Mouse (Mus musculus) neural tube, embryonic 14.5 days (tissue): ENCODE measurements around the gene Gm14139. TPM values are rescaled to one million over a fixed set of nuclear protein-coding genes. Genes with fewer than 3 reads are reported as not detected.
"Not testable (repeated sequence)": the region's sequence is repeated elsewhere in the genome, so short reads cannot be mapped to it uniquely, and the experiment has no call there.

Experiments used
- ATAC-seq: fragments of 200-750 bp; cut with Nextera tagmentation; 2 replicates; pipeline ENCODE4 v1.8.0; 2017; ENCODE audit warnings: low read depth, mild to moderate bottlenecking, moderate TSS enrichment, moderate library complexity
- H3K27ac ChIP-seq: fragments of 300-500 bp; sonication (generic); 2 replicates; pipeline ENCODE4 v1.5.1; 2014; ENCODE audit warnings: low read depth, mild to moderate bottlenecking, control low read depth, low read length, moderate library complexity, mixed read lengths
- H3K27me3 ChIP-seq: fragments of 300-500 bp; sonication (generic); 2 replicates; pipeline ENCODE4 v1.6.1; 2014; ENCODE audit warnings: low read length; ENCODE audit not compliant: control insufficient read depth, insufficient read depth
- H3K36me3 ChIP-seq: fragments of 300-500 bp; sonication (generic); 2 replicates; pipeline ENCODE4 v1.6.1; 2014; ENCODE audit warnings: low read length, mixed read lengths; ENCODE audit not compliant: control insufficient read depth, insufficient read depth
- H3K4me1 ChIP-seq: fragments of 300-500 bp; sonication (generic); 2 replicates; pipeline ENCODE4 v1.6.1; 2014; ENCODE audit warnings: low read length; ENCODE audit not compliant: control insufficient read depth, insufficient read depth
- H3K4me2 ChIP-seq: fragments of 300-500 bp; sonication (generic); 2 replicates; pipeline ENCODE4 v1.6.1; 2014; ENCODE audit warnings: mild to moderate bottlenecking, low read depth, low read length, control low read depth
- H3K4me3 ChIP-seq: fragments of 300-500 bp; sonication (generic); 2 replicates; pipeline ENCODE4 v1.5.1; 2014; ENCODE audit warnings: low read depth, low read length, control low read depth, mixed read lengths
- H3K9ac ChIP-seq: fragments of 300-500 bp; sonication (generic); replicated peaks from 2 replicates; pipeline ENCODE4 v1.6.1; 2014; ENCODE audit warnings: low read depth, mild to moderate bottlenecking, control low read depth, low read length, mixed read lengths
- H3K9me3 ChIP-seq: fragments of 300-500 bp; sonication (generic); 2 replicates; pipeline ENCODE4 v1.6.1; 2016; ENCODE audit warnings: low read length; ENCODE audit not compliant: control insufficient read depth
- WGBS: fragments of 180-500 bp; shearing (Covaris S2); extraction: QIAGEN DNeasy Blood & Tissue Kit; methylation state at CpG from one replicate; pipeline ENCODE4 v1.1.7; 2014; 5-methylcytosine and 5-hydroxymethylcytosine counted together
- polyA plus RNA-seq: library from polyadenylated mRNA; unstranded; fragments of >200 nt; fragmentation: Nextera tagmentation; extraction: Ambion mirVana; gene quantifications from 2 replicates; pipeline ENCODE4 v1.2.1, GENCODE M21; 2014

Gene Gm14139
- polyA plus RNA-seq, 1 experiment from 2014 or later = not detected

DNA sequence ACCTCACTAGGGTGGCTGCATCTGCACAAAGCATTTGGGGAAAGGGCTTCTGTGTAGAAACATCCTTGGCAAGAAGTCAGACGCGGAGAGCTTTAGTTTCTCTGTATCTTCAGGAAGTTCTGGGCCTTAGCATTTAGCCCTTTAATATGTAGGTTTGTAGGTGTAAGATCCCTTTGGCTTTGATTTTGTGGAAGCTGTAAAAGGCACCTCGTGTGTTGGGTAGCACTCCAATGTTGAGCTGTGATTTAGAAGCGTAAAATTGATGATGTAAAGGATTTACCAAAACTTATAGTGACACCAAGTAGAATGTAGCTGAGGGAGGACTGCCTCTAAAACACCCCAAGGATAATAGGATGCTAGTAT lies 36.8 kb downstream of the Gm14139 start:
- Histone ChIP-seq H3K9ac (0 out of 2 replicates have a peak overlapping the region, but pooled peaks have one; percentile 32), H3K4me2 (peak overlapping the region; percentile 34; the same call in 1 of the 2 replicates), H3K4me3 (peak overlapping the region; percentile 34)
- H3K27ac ChIP-seq, H3K27me3 ChIP-seq, H3K36me3 ChIP-seq, H3K9me3 ChIP-seq, H3K4me1 ChIP-seq: not testable (repeated sequence)
- peak; percentile 25; the same call in 1 of the 2 replicates for ATAC-seq
- 21% methylated on average over 3 of the region's 4 CpGs for WGBS

DNA sequence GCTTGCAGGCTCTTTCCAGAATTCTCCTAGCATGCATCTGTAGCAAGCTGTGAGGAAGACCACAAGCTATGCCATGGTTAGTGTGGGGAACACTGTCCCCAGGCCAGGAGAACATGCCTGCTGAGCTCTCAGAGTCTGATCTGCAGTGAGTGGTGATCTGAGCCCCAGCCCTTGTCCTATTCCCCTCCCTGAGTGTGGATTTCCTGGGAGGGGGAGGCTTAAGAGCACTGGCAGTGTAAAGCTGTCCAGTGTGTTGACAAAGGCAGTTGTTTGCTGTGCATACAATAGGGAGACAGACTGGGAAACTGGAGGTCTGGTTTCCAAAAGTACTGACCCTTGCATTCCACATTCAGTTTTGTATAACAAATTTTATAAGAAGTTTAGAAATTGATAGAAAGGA lies 41.7 kb downstream of the Gm14139 start:
- not testable (repeated sequence) for H3K4me1 ChIP-seq, H3K36me3 ChIP-seq, H3K9me3 ChIP-seq, H3K9ac ChIP-seq, H3K27me3 ChIP-seq, H3K4me2 ChIP-seq, H3K27ac ChIP-seq, H3K4me3 ChIP-seq, ATAC-seq

Other genes with a start within 250 kb of the Gm14139 start
- gene Zfp120, start 45.0 kb upstream of the Gm14139 start, polyA plus RNA-seq = 12.8 and 14.2 TPM in 2 replicates
- gene Gm10770, start 2.1 kb upstream of the Gm14139 start, polyA plus RNA-seq = not detected in 2 replicates
- gene Zfp937, start 36.3 kb downstream of the Gm14139 start, polyA plus RNA-seq = 11.7 and 13.1 TPM in 2 replicates
- 2.0 and 2.7 TPM in 2 replicates for gene Gm21994, start 73.8 kb downstream of the Gm14139 start, polyA plus RNA-seq
- 0.10 and 0.13 TPM in 2 replicates for gene Gm14124, start 75.8 kb downstream of the Gm14139 start, polyA plus RNA-seq
- gene Gm10130, start 141.9 kb downstream of the Gm14139 start, polyA plus RNA-seq = 1.5 TPM in 1 of 2 replicates, not detected in the other
- 16.9 and 20.0 TPM in 2 replicates for gene 3300002I08Rik, start 181.0 kb downstream of the Gm14139 start, polyA plus RNA-seq